Mouse (Mus musculus) testis, adult 2 months (tissue): Measurements from ENCODE around the gene Accsl. TPM values are rescaled to one million over a fixed set of nuclear protein-coding genes. Genes with fewer than 3 reads are reported as not detected.

ENCODE experiments used
- H3K27ac ChIP-seq: fragments of 200-500 bp; 2 replicates; pipeline ENCODE4 v1.5.1; 2012; ENCODE audit warnings: low read depth, low read length; ENCODE audit not compliant: control insufficient read depth, insufficient read depth
- H3K27me3 ChIP-seq: fragments of 200-500 bp; 2 replicates; pipeline ENCODE4 v1.6.1; 2012; ENCODE audit warnings: mild to moderate bottlenecking, low read length, moderate library complexity; ENCODE audit not compliant: control insufficient read depth, insufficient read depth
- H3K36me3 ChIP-seq: fragments of 200-500 bp; 2 replicates; pipeline ENCODE4 v1.6.1; 2012; ENCODE audit warnings: mild to moderate bottlenecking, low read length; ENCODE audit not compliant: control insufficient read depth, insufficient read depth
- H3K4me1 ChIP-seq: fragments of 200-500 bp; 2 replicates; pipeline ENCODE4 v1.6.1; 2012; ENCODE audit warnings: low read length; ENCODE audit not compliant: control insufficient read depth, insufficient read depth
- H3K4me3 ChIP-seq: fragments of 200-500 bp; 2 replicates; pipeline ENCODE4 v1.5.1; 2012; ENCODE audit warnings: low read depth, mild to moderate bottlenecking, low read length, moderate library complexity, mixed read lengths; ENCODE audit not compliant: control insufficient read depth
- CTCF ChIP-seq: fragments of 200-500 bp; IDR thresholded peaks from 2 replicates; pipeline ENCODE4 v1.5.1; 2012; ENCODE audit warnings: low read depth, mild to moderate bottlenecking, inconsistent platforms, low read length, moderate library complexity; ENCODE audit not compliant: control insufficient read depth, insufficient read depth, insufficient replicate concordance
- POLR2A ChIP-seq: fragments of 200-500 bp; IDR thresholded peaks from 2 replicates; pipeline ENCODE4 v1.6.1; 2012; ENCODE audit warnings: low read depth, mild to moderate bottlenecking, inconsistent platforms, low read length, moderate library complexity; ENCODE audit not compliant: control insufficient read depth
- polyA plus RNA-seq: library from polyadenylated mRNA; depleted of rRNA; stranded (reverse); fragments of >200 nt; gene quantifications from 2 replicates; pipeline ENCODE4 v1.2.3, GENCODE M21; 2012; rRNA removed

The Accsl gene
- polyA plus RNA-seq = 0.18 TPM in 1 of 2 replicates, not detected in the other

DNA sequence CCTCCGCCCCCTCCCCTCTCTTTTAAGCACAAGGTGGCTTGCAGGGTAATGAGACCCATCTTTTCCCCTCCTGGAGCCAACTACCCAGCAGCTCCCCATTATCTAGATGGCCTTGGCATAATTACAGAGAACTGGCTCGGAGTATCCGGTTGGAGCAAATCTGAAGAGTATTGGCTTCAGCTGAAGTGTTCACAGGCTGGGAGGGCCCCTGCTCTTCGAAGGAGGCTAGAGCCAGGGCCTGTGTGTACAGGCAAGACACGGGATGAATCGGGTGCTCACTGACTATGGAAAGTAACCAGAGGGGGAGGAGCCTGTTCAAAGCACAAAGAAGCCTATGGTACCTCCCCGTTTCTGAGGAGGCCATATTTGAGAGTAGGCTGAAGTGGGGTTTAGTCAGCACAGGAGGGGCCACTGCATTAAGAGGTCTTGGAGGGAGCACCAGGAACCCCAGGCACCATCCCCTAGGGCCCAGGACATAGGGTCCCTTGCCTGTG, at the start of gene Accsl:
Gene Accsl (minus strand): TSS at position 51 of the 494 bp plus-strand sequence.
- no peak within 1 kb of the TSS for H3K27ac ChIP-seq
- TF ChIP-seq CTCF (no peak), POLR2A (no peak)
- H3K4me3 ChIP-seq = no peak within 1 kb of the TSS
- H3K27me3 ChIP-seq = no peaks in the 10 kb centered on the region
- no peaks in the 10 kb centered on the region for H3K36me3 ChIP-seq
- H3K4me1 ChIP-seq = no peaks in the 10 kb centered on the region

DNA sequence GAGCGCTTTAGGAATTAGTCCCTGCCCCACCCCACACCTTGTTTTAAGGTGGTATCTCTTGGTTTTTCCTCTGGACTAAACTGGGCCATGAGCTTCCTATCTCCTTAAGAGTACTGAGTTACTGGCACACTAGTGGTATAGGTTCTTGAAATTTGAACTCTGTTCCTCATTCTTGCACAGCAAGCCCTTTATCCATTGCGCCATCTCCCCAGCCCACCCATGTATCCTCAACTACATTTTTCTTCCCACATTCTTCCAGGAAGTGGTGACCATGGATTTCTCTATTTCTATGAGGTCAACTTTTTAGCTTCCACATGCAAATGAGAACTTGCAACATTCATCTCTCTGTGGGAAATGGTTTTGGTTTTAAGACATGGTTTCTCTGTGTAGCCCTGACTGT, 44.6 kb upstream of the Accsl start:
- no peak for TF ChIP-seq CTCF
- no peak for TF ChIP-seq POLR2A
- Histone ChIP-seq H3K4me1 (no peaks in the 10 kb centered on the region), H3K4me3 (no peak overlapping the region), H3K27ac (no peak overlapping the region), H3K36me3 (no peaks in the 10 kb centered on the region), H3K27me3 (no peaks in the 10 kb centered on the region)

DNA sequence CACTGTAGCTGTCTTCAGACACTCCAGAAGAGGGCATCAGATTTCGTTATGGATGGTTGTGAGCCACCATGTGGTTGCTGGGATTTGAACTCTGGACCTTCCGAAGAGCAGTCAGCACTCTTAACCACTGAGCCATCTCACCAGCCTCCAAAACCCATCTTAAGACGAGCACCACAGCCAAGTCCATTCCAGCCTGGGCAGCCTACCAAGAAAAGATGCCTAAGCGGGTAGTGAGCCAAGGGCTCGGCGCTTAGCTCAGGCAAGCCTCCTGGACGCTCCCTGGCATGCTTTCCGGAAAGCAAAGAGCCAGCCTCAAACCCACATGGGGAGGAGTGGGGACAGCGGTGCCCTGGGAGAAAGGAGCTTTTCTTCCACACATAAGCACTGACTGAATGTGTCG, 43.0 kb upstream of the Accsl start:
- Histone ChIP-seq H3K27me3 (no peaks in the 10 kb centered on the region), H3K36me3 (no peaks in the 10 kb centered on the region), H3K27ac (no peak overlapping the region), H3K4me3 (no peak overlapping the region), H3K4me1 (no peaks in the 10 kb centered on the region)
- no peak for TF ChIP-seq POLR2A
- TF ChIP-seq CTCF = no peak

DNA sequence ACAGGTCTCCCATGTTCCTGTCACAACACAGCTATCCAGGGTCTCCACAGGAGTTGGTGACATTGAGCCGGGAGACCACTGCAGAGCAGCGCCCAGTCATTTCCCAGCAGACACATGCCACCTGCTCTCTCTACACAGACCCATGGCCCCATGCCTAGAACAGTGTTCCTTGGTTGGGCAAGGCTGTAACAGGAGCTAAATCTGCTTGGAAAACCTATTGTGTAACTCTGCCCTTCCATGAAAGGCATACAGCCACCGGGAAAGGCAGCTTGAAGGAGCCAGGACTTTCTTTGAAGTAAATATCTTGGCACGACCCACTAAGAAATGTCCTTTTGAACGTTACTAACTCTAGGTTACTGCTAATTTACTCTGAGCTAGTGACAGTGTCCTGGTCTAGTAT, 40.8 kb upstream of the Accsl start:
- H3K4me1 ChIP-seq = no peaks in the 10 kb centered on the region

DNA sequence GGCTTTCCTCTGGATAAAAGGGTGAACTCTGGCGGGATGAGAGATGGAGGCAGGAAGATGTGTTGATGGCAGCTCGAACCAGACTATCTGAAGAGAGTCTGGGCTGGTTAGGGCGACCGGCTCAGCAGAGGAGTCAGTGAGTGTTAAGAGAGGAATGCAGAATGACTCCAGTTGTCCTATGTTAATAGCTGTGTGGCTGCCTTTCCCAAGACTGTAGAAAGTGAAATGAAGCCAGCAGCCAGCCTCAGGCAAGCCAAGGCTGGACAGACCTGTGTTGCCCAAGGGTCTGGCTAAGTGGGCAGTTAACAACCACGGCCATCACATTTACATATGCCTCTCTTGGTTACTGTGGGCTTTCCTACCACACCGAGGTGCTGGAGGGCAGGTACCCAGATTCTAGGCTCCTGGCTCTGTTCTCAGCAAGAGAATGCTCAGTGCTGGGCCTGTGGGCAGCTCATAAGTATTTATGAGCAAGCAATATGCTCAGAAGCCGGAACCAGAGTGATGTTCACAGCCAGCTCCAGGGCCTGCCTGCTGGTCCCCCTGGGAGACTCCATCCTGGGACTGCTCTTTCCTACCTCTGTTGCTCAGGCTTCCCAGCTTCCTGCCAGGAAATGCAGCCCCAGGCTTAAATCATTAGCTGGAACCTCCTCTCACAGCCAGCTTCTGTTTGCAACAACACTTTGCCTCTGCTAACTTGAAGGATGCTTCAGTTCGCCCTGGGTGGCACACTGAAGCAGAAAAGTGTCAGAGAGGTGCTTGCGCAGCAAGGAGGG, 38.8 kb upstream of the Accsl start:
- Histone ChIP-seq H3K4me1 (no peaks in the 10 kb centered on the region), H3K4me3 (no peak overlapping the region), H3K27me3 (no peaks in the 10 kb centered on the region), H3K36me3 (no peaks in the 10 kb centered on the region), H3K27ac (no peak overlapping the region)
- TF ChIP-seq CTCF (no peak), POLR2A (no peak)

More for the DNA sequence above, 40.8 kb upstream of the Accsl start:
- H3K4me3 ChIP-seq = no peak overlapping the region
- TF ChIP-seq CTCF (no peak), POLR2A (no peak)
- H3K36me3 ChIP-seq = no peaks in the 10 kb centered on the region
- H3K27me3 ChIP-seq = no peaks in the 10 kb centered on the region
- no peak overlapping the region for H3K27ac ChIP-seq

DNA sequence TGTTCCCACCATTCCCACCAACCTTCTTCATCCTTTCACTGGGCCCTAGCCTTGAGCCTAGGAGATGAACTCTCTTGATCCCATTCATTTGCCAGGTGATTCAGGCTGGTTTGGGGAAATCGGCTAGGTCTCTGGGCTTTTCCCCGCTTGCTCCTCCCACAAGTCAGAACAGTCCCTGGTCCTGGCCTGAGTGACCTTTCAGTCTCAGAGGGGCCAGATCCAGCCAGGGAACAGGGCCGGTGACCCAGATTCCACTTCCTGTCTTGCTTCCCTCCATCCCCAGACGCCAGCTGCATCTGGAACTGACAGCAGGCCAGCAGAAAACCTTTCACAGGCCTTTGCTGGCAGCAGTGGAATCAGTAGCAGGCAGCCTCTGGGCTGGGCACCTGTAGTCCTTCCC, 37.4 kb upstream of the Accsl start:
- H3K27me3 ChIP-seq = no peaks in the 10 kb centered on the region
- H3K4me1 ChIP-seq = no peaks in the 10 kb centered on the region
- H3K4me3 ChIP-seq = no peak overlapping the region
- H3K27ac ChIP-seq = no peak overlapping the region
- TF ChIP-seq CTCF = no peak
- TF ChIP-seq POLR2A = no peak
- no peaks in the 10 kb centered on the region for H3K36me3 ChIP-seq

DNA sequence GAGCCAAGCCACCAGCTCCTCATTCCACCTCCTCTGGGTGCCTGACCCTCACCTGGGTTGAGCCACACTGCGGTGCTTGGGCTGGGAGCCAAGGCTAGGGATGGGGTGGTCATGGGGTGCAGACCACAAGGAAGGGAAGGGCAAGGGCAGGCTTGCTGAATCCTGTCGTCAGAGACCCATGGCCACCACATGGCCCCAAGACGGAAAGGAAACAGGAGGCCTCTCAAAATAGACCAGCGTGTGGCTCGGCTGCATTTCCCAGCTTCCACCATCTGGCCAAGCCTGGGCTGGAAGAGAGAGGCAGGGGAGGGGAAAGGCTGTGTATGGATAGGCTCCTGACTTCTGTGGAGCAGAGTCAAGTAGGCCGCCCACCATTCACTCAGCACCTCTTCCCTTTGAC, 34.5 kb upstream of the Accsl start:
- no peaks in the 10 kb centered on the region for H3K36me3 ChIP-seq
- no peak for TF ChIP-seq POLR2A
- TF ChIP-seq CTCF = no peak
- H3K27ac ChIP-seq = no peak overlapping the region
- no peaks in the 10 kb centered on the region for H3K27me3 ChIP-seq
- H3K4me1 ChIP-seq = no peaks in the 10 kb centered on the region
- H3K4me3 ChIP-seq = no peak overlapping the region
